Mouse (Mus musculus) cortical plate, adult 2 months (tissue): Measurements from ENCODE around the gene Fam155a.

Source experiments
- CTCF ChIP-seq: fragments of 200-500 bp; IDR thresholded peaks from 2 replicates; pipeline ENCODE4 v1.5.1; 2011; ENCODE audit warnings: mild to moderate bottlenecking, control low read depth, low read length; ENCODE audit not compliant: insufficient read depth; ENCODE audit errors: extremely low read depth
- POLR2A ChIP-seq: fragments of 200-500 bp; IDR thresholded peaks from 2 replicates; pipeline ENCODE4 v1.6.1; 2011; ENCODE audit warnings: mild to moderate bottlenecking, low read length, control low read depth; ENCODE audit not compliant: insufficient read depth; ENCODE audit errors: extremely low read depth

DNA sequence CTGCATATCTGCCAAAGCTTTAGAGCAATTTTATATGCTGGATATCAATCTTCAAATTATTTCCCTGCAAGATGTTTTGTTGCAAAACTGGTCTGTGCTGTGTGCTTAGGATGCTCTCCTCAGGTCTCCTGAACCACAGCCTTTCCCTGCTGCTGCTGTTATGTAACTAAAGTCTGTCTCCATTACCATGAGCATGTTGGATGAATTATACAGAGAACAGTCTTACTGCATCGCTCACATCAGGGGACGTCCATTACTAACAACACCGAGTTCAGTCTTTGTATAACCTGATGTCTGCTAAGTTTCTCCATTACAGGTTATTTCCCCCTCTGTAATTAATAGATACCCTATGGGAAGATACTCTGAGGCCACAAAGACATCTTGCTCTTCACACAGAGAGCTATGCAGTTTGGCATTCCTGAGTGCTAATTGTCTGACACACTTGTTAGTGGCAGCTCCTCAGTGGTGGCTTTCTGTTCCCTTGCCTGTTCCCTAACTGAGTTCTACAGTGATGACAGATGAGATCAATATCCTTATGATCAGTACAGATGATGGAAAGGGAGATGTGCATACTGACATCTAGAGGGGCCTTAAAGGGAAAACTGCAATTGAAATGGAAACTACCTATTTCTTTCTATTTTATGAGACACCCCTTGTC, 372.2 kb downstream of the Fam155a start:
- no peak for TF ChIP-seq CTCF
- no peak for TF ChIP-seq POLR2A
